Mouse (Mus musculus): Measurements from ENCODE around the gene Zfp513. TPM values are rescaled to one million over a fixed set of nuclear protein-coding genes. Genes with fewer than 3 reads are reported as not detected.

The Zfp513 gene
- polyA plus RNA-seq, 1 experiment from 2014 or later, result 14.8 TPM

DNA sequence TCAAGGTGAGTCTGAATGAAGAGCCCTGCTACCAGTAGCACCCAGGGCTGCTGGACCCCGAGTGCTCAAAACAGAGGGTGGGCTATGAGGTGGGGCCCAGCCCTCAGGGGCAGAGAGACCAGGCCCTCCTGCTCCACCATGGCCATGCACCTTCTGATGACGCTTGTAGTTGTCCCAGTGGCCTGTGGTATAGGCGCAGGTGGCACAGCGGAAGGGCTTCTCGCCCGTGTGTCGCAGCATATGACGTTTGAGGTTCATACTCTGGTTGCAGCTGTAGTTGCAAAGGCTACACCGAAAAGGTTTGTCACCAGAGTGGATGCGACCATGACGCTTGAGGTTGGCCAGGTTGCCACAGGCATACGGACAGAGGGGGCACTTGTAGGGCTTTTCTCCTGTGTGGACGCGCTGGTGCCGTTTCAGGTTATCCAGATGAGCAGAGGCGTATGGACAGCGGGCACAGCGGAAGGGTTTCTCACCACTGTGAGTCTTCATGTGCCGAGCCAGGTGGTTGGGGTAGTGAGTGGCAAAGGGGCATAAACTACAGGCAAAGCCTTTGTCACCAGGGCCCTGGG is 2.7 kb downstream of the Zfp513 start:
- 89% methylated on average over 19 of the region's 19 CpGs for WGBS
- Histone ChIP-seq H3K27ac (peak overlapping the region; percentile 4; the same call in 1 of the 2 replicates), H3K9me3 (peaks cover 6% of the 10 kb centered on the region), H3K4me1 (peaks cover 30% of the 10 kb centered on the region), H3K36me3 (peaks cover 82% of the 10 kb centered on the region), H3K27me3 (no peaks in the 10 kb centered on the region), H3K4me3 (no peak overlapping the region), H3K9ac (no peak overlapping the region), H3K4me2 (no peak overlapping the region)
- no peak for ATAC-seq (ENCODE audit: insufficient number of reproducible peaks, insufficient read depth, low FRiP score, low TSS enrichment, low read depth)

DNA sequence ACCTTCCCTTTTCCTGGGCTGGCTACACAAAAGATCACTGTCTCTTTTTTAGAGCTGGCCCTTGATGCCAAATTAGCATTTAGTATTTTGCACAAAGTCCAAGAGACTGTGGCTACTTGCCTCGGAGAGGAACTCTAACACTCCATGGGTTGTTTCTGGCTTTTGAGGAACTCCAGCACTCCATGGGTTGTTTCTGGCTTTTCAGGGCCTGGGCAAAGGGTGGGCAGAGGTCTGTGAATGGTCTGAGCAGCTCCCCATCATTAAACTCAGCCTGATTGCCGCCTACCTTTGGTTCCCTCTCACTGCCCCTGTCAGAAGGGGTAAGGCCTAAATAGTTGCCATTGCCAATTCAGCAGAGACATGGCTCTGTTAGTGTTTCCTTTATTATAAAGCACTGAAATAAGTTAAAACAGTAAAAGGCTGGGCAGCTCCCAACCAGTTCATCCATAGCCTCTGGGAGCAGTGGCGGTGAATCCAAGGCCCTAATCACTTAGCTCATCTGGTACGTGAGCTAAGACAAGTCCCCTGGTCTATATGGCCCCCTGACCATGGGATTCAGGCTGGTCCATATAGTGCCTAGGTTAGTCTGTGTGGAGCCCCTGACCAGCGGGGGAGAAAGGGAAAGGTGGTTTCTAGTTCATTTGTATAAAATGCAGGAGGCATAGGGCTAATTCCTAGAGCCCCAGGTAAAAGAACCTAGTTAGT is 3.3 kb downstream of the Zfp513 start:
- WGBS, result 84% methylated on average over 5 of the region's 5 CpGs
- no peak overlapping the region for H3K4me2 ChIP-seq
- H3K4me1 ChIP-seq, result peaks cover 36% of the 10 kb centered on the region
- no peaks in the 10 kb centered on the region for H3K27me3 ChIP-seq
- no peak overlapping the region for H3K4me3 ChIP-seq
- H3K36me3 ChIP-seq, result peaks cover 76% of the 10 kb centered on the region
- no peak overlapping the region for H3K27ac ChIP-seq
- peaks cover 6% of the 10 kb centered on the region for H3K9me3 ChIP-seq
- ATAC-seq (ENCODE audit: insufficient number of reproducible peaks, insufficient read depth, low FRiP score, low TSS enrichment, low read depth), result no peak
- H3K9ac ChIP-seq, result no peak overlapping the region

DNA sequence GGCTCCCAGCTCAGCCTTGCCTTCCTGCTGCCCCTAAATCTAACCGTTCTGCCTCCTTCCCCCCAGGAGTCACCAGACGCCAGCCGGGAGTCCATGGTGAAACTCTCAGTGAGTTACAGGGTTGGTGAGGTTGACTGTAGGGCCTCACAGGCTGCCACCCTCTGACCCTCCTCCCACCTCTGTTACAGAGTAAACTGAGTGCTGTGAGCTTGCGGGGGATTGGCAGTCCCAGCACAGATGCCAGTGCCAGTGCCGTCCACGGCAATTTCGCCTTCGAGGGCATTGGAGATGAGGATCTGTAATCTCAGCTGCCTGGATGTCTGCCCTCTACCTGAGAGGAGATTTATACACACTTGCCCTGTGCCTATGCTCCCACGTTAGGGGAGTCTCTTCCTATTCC is 3.9 kb downstream of the Zfp513 start:
- Histone ChIP-seq H3K27ac (no peak overlapping the region), H3K36me3 (peaks cover 70% of the 10 kb centered on the region), H3K9ac (no peak overlapping the region), H3K9me3 (peaks cover 6% of the 10 kb centered on the region), H3K27me3 (no peaks in the 10 kb centered on the region), H3K4me3 (no peak overlapping the region), H3K4me1 (peaks cover 36% of the 10 kb centered on the region), H3K4me2 (no peak overlapping the region)
- WGBS, result 84% methylated on average over 9 of the region's 9 CpGs
- ATAC-seq (ENCODE audit: insufficient number of reproducible peaks, insufficient read depth, low FRiP score, low TSS enrichment, low read depth), result no peak

DNA sequence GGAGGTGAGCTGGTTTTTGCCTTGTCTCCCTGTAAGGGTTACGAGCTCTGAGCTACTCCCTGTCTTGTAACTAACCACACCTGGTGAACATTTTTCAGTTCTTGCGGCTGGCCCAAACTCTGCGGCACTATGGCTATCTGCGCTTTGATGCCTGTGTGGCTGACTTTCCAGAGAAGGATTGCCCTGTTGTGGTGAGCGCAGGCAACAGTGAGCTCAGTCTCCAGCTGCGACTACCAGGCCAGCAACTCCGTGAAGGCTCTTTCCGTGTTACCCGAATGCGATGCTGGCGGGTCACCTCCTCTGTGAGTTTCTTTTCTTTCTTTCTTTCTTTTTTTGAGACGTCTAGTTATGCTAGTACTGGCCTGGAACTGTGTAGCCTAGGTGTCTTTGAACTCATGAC is 5.0 kb downstream of the Zfp513 start:
- H3K27me3 ChIP-seq, result no peaks in the 10 kb centered on the region
- H3K4me1 ChIP-seq, result peaks cover 30% of the 10 kb centered on the region
- no peak overlapping the region for H3K4me2 ChIP-seq
- no peak overlapping the region for H3K4me3 ChIP-seq
- 91% methylated on average over 12 of the region's 12 CpGs for WGBS
- no peak for ATAC-seq (ENCODE audit: insufficient number of reproducible peaks, insufficient read depth, low FRiP score, low TSS enrichment, low read depth)
- H3K9me3 ChIP-seq, result peaks cover 6% of the 10 kb centered on the region
- H3K9ac ChIP-seq, result no peak overlapping the region
- H3K27ac ChIP-seq, result no peak overlapping the region
- peaks cover 62% of the 10 kb centered on the region for H3K36me3 ChIP-seq

DNA sequence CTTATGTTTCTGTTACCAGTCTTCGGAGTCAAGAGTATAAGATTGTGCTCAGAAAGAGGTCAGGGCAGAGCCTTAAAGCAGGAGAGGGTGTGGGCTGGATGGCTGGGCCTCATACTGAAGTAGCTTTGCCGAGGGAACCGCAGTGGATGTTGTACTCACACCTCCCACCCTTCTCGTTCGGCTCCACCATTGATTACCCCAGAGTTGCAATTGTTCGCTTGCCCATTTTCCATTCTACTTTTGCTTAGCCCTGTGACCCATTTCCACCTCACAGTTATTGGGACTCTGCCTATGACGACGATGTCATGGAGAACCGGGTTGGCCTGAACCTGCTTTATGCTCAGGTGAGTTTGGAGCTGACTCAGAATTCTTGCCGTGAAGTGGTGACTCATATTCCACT is 5.9 kb downstream of the Zfp513 start:
- no peaks in the 10 kb centered on the region for H3K27me3 ChIP-seq
- ATAC-seq (ENCODE audit: insufficient number of reproducible peaks, insufficient read depth, low FRiP score, low TSS enrichment, low read depth), result no peak
- H3K36me3 ChIP-seq, result peaks cover 65% of the 10 kb centered on the region
- peaks cover 6% of the 10 kb centered on the region for H3K9me3 ChIP-seq
- no peak overlapping the region for H3K27ac ChIP-seq
- no peak overlapping the region for H3K4me2 ChIP-seq
- H3K9ac ChIP-seq, result no peak overlapping the region
- peaks cover 36% of the 10 kb centered on the region for H3K4me1 ChIP-seq
- 95% methylated on average over 10 of the region's 10 CpGs for WGBS
- no peak overlapping the region for H3K4me3 ChIP-seq

DNA sequence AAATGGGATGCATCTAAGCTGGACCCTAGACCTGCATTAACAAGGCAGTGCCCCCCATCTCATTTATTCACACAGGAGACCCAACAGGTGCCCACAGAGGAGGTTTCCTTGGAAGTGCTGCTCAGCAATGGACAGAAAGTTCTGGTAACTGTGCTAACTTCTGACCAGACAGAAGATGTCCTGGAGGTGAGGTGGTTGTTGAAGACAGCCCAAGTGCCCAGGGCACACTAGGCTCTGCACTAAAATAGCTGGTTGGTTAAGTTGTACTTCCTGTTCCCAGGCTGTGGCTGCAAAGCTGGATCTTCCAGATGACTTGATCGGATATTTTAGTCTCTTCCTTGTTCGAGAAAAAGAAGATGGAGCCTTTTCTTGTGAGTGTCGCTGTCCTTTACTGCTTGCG is 6.4 kb downstream of the Zfp513 start:
- no peaks in the 10 kb centered on the region for H3K27me3 ChIP-seq
- no peak overlapping the region for H3K4me3 ChIP-seq
- H3K9me3 ChIP-seq, result peaks cover 6% of the 10 kb centered on the region
- ATAC-seq (ENCODE audit: insufficient number of reproducible peaks, insufficient read depth, low FRiP score, low TSS enrichment, low read depth), result no peak
- no peak overlapping the region for H3K4me2 ChIP-seq
- H3K27ac ChIP-seq, result no peak overlapping the region
- H3K4me1 ChIP-seq, result peaks cover 31% of the 10 kb centered on the region
- no peak overlapping the region for H3K9ac ChIP-seq
- 92% methylated on average over 4 of the region's 4 CpGs for WGBS
- peaks cover 69% of the 10 kb centered on the region for H3K36me3 ChIP-seq

DNA sequence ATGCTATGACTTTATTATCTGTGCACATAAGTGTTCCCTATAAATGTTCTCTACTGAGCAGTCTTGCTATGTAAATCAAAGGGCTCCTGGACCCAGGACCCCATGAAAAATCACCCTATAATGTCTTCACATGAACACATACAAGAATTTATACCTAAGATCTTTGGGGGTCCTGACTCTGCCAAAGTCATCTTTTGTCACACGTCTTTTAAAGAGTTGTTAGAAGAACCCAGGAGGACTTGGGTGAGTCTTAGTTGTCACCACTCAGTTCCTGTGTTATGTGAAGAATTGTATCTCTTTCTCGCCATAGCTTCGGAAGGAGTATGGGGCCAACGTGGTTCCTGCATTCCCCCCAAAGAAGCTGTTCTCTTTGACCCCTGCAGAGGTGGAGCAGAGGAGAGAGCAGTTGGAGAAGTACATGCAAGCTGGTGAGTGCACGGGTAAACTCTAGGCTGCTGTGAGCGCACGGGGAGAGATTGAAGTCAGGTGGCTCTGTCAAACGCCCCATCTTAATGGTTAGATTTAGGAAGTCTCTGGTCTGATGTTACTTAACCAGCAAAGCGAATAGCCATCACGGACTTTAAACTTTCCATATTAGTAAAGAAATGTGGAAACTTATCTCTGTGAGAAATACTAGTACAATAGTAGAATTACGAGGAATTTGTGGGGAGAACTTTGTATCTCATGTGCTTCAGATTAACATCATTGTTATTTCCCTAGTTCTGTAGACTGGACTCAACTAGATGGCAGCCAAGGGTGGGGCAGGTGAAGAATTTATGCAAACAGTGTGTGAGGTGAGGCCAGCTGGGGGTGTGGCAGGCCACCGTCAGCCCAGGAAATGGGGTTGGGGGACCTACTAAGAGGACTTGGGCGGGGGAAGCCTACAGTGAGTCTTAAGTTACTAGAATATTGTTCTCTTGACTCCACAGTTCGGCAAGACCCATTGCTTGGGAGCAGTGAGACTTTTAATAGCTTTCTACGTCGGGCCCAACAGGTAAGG is 7.3 kb downstream of the Zfp513 start:
- H3K4me3 ChIP-seq, result peak overlapping the region; percentile 87
- 92% methylated on average over 16 of the region's 16 CpGs for WGBS
- H3K4me2 ChIP-seq, result peak overlapping the region; percentile 83
- H3K27ac ChIP-seq, result no peak overlapping the region
- H3K36me3 ChIP-seq, result peaks cover 69% of the 10 kb centered on the region
- no peak overlapping the region; the same call in 1 of the 2 replicates for H3K9ac ChIP-seq
- H3K9me3 ChIP-seq, result no peaks in the 10 kb centered on the region
- ATAC-seq (ENCODE audit: insufficient number of reproducible peaks, insufficient read depth, low FRiP score, low TSS enrichment, low read depth), result no peak
- H3K4me1 ChIP-seq, result peaks cover 23% of the 10 kb centered on the region
- no peaks in the 10 kb centered on the region for H3K27me3 ChIP-seq

DNA sequence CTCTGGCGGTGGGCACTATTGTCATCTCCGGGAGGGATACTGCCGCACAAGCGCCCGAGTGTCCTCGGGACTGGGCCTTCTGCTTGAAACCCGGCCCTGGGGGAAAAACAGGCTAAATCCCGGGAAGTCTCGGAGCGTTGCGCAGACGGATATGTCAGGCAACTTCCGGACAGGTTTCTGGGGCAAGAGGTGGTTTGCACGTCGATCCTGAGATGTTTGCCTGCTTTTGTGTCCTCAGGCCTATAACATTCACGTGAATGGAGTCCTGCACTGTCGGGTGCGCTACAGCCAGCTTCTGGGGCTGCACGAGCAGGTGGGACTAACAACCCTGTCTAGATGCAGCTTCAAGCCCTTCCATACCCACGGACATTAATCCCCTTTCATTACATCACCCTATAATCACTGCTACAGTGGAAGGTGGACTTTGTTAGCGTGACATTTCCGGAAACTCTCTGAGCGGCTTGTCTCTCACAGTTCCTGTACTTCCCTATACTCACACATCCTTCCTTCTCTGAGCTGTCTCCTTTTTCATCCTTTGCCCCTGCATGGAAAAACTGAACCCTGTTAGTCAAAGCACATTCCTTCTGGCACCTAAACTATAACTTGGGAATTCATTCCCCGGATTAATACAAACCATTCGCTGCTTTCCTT is 8.3 kb downstream of the Zfp513 start:
- peak overlapping the region; percentile 97 for H3K9ac ChIP-seq
- WGBS, result 11% methylated on average over 25 of the region's 25 CpGs
- H3K4me1 ChIP-seq, result peaks cover 21% of the 10 kb centered on the region
- H3K36me3 ChIP-seq, result peaks cover 67% of the 10 kb centered on the region
- H3K4me3 ChIP-seq, result peak overlapping the region; percentile 87
- no peaks in the 10 kb centered on the region for H3K27me3 ChIP-seq
- H3K27ac ChIP-seq, result peak overlapping the region; percentile 89
- ATAC-seq (ENCODE audit: insufficient number of reproducible peaks, insufficient read depth, low FRiP score, low TSS enrichment, low read depth), result no peak
- H3K4me2 ChIP-seq, result peak overlapping the region; percentile 83
- no peaks in the 10 kb centered on the region for H3K9me3 ChIP-seq

DNA sequence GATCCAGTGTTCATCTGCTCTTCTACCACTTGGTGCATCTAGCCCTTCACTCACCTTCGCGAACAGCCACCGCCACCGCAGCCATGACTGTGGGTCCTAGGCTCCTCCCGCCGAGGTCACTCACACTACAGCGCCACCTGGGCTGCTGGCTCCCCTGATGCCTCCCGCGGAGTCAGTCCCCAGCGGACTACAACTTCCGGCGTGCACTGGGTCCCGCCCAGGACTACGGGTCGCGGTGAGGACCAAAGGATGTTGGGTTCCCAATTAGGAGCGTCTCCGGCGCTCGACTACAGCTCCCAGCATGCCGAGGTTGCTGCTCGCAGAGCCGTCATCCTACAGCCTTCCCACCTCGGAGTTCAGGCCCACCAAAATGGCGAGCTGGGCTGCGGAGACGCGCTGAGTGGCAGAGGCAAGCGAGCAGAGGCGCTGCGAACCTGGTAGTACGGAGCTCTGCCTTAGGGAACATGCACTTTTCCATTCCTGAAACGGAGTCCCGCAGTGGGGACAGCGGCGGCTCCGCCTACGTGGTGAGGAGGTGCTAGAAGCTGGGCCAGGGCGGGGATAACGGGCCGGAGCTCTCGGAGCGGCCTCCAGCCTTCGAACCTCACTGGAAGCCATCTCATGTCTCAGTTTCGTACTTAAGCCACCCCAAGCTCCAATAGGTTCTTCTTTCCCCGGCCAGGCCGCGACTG is 9.0 kb downstream of the Zfp513 start, which contains the start of the genes Snx17 and Eif2b4:
Gene Snx17 (plus strand): TSS at position 289 of the 692 bp plus-strand sequence.
Gene Eif2b4 (minus strand): TSS at position 492 of the 692 bp plus-strand sequence.
- Histone ChIP-seq H3K27ac (peak within 1 kb of the TSS; percentile 89), H3K9me3 (no peaks in the 10 kb centered on the region), H3K4me1 (peaks cover 21% of the 10 kb centered on the region), H3K27me3 (no peaks in the 10 kb centered on the region), H3K4me3 (peak within 1 kb of the TSS; percentile 87), H3K9ac (peak within 1 kb of the TSS; percentile 97), H3K4me2 (peak within 1 kb of the TSS; percentile 83), H3K36me3 (peaks cover 67% of the 10 kb centered on the region)
- peak; percentile 95 for ATAC-seq (ENCODE audit: insufficient number of reproducible peaks, insufficient read depth, low FRiP score, low TSS enrichment, low read depth)
- WGBS, result under 1% methylated on average over 48 of the region's 48 CpGs

DNA sequence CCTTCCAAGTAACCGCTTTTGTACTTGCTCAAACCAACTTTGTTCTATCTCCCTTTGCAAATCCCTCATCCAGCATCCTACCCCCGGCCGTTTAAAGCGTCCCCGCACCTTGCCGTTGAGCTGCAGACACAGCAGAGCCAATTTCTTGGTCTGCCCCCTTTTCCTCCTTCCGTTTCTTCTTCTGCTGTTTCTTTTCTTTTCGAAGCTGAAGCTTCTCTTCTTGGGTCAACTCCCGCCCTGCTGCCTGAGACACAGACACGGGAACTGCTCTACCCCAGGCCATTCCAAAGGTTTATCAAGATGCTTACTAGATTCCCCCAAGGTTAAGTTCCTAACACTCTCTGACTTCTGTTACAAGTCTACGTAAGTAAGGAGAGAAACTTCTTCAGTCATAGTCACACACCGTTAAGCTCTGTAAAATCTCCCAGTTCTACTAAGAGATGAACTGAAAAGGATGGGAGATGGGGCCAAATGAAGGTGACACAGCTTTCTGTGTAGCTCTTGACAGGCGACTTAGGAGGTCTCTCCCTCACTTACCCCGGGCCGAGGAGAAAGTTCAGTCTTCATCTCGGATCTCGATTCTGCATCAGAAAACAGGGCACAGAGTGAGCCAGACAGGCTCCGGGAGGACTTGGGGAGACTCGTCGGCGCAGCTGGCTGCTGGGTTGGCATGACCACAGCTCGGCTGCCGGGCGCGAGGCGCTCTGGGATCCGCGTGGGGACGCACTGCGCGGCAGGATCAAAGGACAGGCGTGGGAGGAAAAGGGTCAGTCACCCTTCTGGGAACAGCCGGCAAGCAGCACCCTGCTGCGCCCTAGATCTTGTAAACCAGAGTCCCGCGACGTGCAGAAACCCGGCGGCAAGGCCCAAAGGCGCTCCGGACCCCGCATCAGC is 9.8 kb downstream of the Zfp513 start:
- Histone ChIP-seq H3K9ac (peak overlapping the region; percentile 97), H3K36me3 (peaks cover 67% of the 10 kb centered on the region), H3K27me3 (no peaks in the 10 kb centered on the region), H3K4me2 (peak overlapping the region; percentile 81), H3K4me1 (peaks cover 21% of the 10 kb centered on the region), H3K9me3 (no peaks in the 10 kb centered on the region), H3K27ac (peak overlapping the region; percentile 70), H3K4me3 (peak overlapping the region; percentile 87)
- WGBS, result 12% methylated on average over 42 of the region's 42 CpGs
- ATAC-seq (ENCODE audit: insufficient number of reproducible peaks, insufficient read depth, low FRiP score, low TSS enrichment, low read depth), result peak; percentile 56

Measured in embryonic facial prominence, embryonic 13.5 days (tissue).